Mouse (Mus musculus): ENCODE measurements at regions not wholly inside any gene's neighbourhood (a gene's known extent, or its start where the extent isn't known, plus 50 kb on each side); places are given as distances from the start of the nearest gene placed in this dataset.
A peak's percentile ranks its signal among the peaks of the same experiment; 100 is the strongest.

DNA sequence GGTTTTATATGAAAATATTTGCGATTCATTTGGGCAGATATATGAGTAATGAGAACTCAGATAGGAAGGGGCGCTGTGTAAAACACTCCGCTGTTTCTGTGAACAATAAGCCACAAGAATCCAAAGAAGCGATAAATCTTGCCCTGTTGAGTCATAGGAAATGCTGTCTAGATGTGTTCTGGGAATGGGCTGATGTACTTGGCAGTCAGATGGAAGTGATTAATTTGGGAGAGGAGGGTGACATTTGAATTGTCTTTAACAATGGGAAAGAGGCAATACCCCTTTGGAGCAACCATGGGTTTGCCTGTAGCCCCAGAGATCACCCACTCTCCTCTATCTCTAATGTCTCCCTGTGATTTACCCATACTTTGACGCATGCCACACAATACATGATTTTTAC, 160.4 kb downstream of the Dusp6 start:
- peak; percentile 4; the same call in 1 of the 2 replicates for TF ChIP-seq CTCF (IDR thresholded peaks at IDR 0.05)
- peak; percentile 94 for TF ChIP-seq EP300 (IDR thresholded peaks at IDR 0.05)
